Mouse (Mus musculus): ENCODE results near the gene Gm10337. TPM values are rescaled to one million over a fixed set of nuclear protein-coding genes. Genes with fewer than 3 reads are reported as not detected.

Gene Gm10337
- polyA plus RNA-seq, 1 experiment: not detected

- DNase-seq (ENCODE audit: low read depth, low spot score): no peak
- 81% methylated on average over 3 of the region's 3 CpGs for WGBS
These were observed 5.2 kb upstream of the Gm10337 start for GRCm38 (mm10) chr15:102498322-102498721.

GRCm38 (mm10) chr15:102499370-102499769 lies 4.2 kb upstream of the Gm10337 start:
- no peak for DNase-seq (ENCODE audit: low read depth, low spot score)
- 43% methylated on average over 3 of the region's 3 CpGs for WGBS

GRCm38 (mm10) chr15:102499851-102500250 lies 3.7 kb upstream of the Gm10337 start:
- WGBS: 84% methylated on average over 6 of the region's 6 CpGs
- DNase-seq (ENCODE audit: low read depth, low spot score): no peak

GRCm38 (mm10) chr15:102500479-102500878 lies 3.0 kb upstream of the Gm10337 start:
- DNase-seq (ENCODE audit: low read depth, low spot score): no peak
- 90% methylated on average over 5 of the region's 5 CpGs for WGBS

- no peak for DNase-seq (ENCODE audit: low read depth, low spot score)
- WGBS: 77% methylated on average over 19 of the region's 19 CpGs
These were observed 2.3 kb upstream of the Gm10337 start for GRCm38 (mm10) chr15:102501084-102501814.

GRCm38 (mm10) chr15:102502254-102502840 lies 1.2 kb upstream of the Gm10337 start:
- WGBS: 39% methylated on average over 9 of the region's 9 CpGs
- no peak for DNase-seq (ENCODE audit: low read depth, low spot score)

- 88% methylated on average over 9 of the region's 9 CpGs for WGBS
- DNase-seq (ENCODE audit: low read depth, low spot score): no peak
These were observed 631 bp downstream of the Gm10337 start for GRCm38 (mm10) chr15:102503924-102504782.

GRCm38 (mm10) chr15:102505073-102505769 lies 1.7 kb downstream of the Gm10337 start:
- DNase-seq (ENCODE audit: low read depth, low spot score): no peak
- 66% methylated on average over 12 of the region's 12 CpGs for WGBS

- 68% methylated on average over 9 of the region's 9 CpGs for WGBS
These were observed 2.4 kb downstream of the Gm10337 start for GRCm38 (mm10) chr15:102505770-102506463.

GRCm38 (mm10) chr15:102506464-102506830 lies 2.9 kb downstream of the Gm10337 start:
- no peak for DNase-seq (ENCODE audit: low read depth, low spot score)
- 10% methylated on average over 2 of the region's 2 CpGs for WGBS

More at GRCm38 (mm10) chr15:102505770-102506463, 2.4 kb downstream of the Gm10337 start:
- DNase-seq (ENCODE audit: low read depth, low spot score): no peak

- 85% methylated on average over 1 of the region's 1 CpGs for WGBS
- no peak for DNase-seq (ENCODE audit: low read depth, low spot score)
These were observed 3.3 kb downstream of the Gm10337 start for GRCm38 (mm10) chr15:102506864-102507263.

- DNase-seq (ENCODE audit: low read depth, low spot score): no peak
These were observed 4.0 kb downstream of the Gm10337 start for GRCm38 (mm10) chr15:102507561-102507960.

GRCm38 (mm10) chr15:102508336-102508735 lies 4.8 kb downstream of the Gm10337 start:
- WGBS: 76% methylated on average over 3 of the region's 3 CpGs
- DNase-seq (ENCODE audit: low read depth, low spot score): no peak

- no peak for DNase-seq (ENCODE audit: low read depth, low spot score)
- 29% methylated on average over 9 of the region's 9 CpGs for WGBS
These were observed 6.6 kb downstream of the Gm10337 start for GRCm38 (mm10) chr15:102510110-102510509.

GRCm38 (mm10) chr15:102510590-102511284 lies 7.2 kb downstream of the Gm10337 start:
- DNase-seq (ENCODE audit: low read depth, low spot score): no peak
- WGBS: 3% methylated on average over 34 of the region's 34 CpGs

- WGBS: 30% methylated on average over 6 of the region's 6 CpGs
- DNase-seq (ENCODE audit: low read depth, low spot score): no peak
These were observed 7.8 kb downstream of the Gm10337 start for GRCm38 (mm10) chr15:102511285-102511833.

- WGBS: 54% methylated on average over 5 of the region's 5 CpGs
These were observed 8.5 kb downstream of the Gm10337 start for GRCm38 (mm10) chr15:102512010-102512409.

GRCm38 (mm10) chr15:102512471-102512870 lies 8.9 kb downstream of the Gm10337 start:
- no peak for DNase-seq (ENCODE audit: low read depth, low spot score)

More at GRCm38 (mm10) chr15:102512010-102512409, 8.5 kb downstream of the Gm10337 start:
- DNase-seq (ENCODE audit: low read depth, low spot score): no peak
